Mouse (Mus musculus) lung, postnatal 4 days (tissue): Measurements from ENCODE around the gene Stfa2.
"Not testable (repeated sequence)": the region's sequence is repeated elsewhere in the genome, so short reads cannot be mapped to it uniquely, and the experiment has no call there.

ENCODE experiments used
- DNase-seq, 2 experiments: peaks; one replicate each; pipeline ENCODE4 v3.0.0; 2021

Gene Stfa2

DNA sequence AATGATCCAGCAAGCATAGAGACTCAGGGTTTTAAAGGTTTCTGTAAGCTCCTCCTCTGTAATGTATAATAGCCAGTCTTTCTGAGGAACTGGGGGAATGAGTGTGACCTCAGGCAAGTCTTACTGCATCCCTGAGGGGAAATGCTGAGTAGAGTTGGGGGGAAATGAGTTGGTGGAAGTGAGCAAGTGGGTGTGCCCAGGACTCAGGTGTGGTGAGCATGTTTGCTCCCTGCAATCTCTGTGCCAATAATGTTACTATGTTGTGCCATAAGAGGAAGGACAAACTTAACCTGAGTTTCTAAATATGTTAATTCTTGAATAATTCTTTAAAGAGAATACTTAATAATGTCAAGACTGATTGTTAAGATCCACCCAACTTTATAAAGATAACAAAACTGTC is at the start of gene Stfa2:
TSS of gene Stfa2 (minus strand) at position 101 of the 400 bp plus-strand sequence.
- no peak for DNase-seq

DNA sequence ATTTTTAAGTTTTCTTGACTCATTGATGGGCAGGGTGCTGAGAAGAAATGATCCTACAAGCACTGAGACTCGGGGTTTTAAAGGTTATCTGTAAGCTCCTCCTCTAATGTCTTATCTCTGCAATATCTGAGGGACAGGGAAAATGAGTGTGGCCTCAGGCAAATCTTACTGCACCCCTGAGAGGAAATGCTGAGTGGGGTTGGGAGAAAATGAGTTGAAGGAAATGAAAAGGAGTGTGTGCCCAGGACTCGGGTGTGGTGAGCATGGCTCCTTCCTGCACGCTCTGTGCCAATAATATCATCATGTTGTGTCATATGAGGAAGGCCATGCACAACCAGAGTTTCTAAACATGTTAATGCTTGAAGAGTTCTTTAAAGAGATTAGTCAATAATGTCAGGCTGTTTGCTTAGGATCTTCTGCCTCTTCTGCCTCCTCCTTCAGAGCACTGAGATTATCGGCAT is 47.1 kb upstream of the Stfa2 start, which contains the start of gene Stfa3:
TSS of gene Stfa3 (minus strand) at position 51 of the 461 bp plus-strand sequence.
- DNase-seq: no peak

DNA sequence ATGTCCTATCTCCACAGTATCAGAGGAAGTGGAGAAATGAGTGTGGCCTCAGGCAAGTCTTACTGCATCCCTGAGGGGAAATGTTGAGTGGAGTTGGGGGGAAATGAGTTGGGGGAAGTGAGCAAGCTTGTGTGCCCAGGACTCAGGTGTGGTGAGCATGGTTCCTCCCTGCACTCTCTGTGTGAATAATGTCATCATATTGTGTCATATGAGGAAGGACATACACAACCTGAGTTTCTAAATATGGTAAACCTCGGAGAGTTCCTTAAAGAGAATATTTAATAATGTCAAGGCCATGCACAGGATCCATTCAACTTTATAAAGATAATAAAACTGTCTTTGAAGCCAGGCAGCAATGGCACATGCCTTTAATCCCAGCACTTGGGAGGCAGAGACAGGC is 12.7 kb upstream of the Stfa2 start:
- DNase-seq: not testable (repeated sequence)

DNA sequence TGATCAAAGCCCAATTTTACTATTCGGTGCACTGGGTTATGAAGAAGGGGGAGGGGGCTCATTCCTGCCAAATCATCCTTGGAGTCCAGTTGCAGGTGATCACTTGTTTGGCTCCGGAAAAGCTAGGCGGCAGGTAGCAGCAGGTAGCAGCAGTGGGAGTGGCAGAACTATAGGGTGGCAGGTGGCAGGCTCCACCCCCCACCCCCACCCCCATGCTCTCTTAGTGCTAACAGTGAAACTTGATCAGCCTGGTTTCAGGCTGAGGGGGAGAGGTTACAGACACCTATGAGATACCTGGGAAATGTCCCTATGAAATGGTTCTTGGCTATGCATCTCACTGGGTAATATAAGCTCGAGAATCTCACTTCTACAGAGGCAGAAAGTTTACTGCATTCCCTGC is 19.2 kb downstream of the Stfa2 start:
- DNase-seq: no peak

DNA sequence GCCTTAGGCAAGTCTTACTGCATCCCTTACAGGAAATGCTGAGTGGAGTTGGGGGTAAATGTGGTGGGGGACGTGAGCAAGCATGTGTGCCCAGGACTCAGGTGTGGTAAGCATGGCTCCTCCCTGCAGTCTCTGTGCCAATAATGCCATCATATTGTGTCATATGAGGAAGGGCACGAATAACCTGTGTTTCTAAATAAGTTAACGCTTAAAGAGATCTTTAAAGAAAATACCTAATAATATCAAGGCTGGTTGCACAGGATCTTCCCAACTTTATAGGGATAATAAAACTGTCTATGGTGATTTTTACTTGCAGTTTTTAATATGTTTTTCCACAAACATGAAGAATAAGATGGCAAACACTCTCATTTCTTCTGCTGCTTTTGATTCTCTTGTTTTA is 40.6 kb downstream of the Stfa2 start, which contains the start of gene BC100530:
TSS of gene BC100530 (minus strand) at position 101 of the 400 bp plus-strand sequence.
- not testable (repeated sequence) for DNase-seq
